Mouse (Mus musculus): ENCODE data around the gene Gad1. TPM values are rescaled to one million over a fixed set of nuclear protein-coding genes. Genes with fewer than 3 reads are reported as not detected.

Gene Gad1
- polyA plus RNA-seq, 1 experiment: 0.12 TPM

DNA sequence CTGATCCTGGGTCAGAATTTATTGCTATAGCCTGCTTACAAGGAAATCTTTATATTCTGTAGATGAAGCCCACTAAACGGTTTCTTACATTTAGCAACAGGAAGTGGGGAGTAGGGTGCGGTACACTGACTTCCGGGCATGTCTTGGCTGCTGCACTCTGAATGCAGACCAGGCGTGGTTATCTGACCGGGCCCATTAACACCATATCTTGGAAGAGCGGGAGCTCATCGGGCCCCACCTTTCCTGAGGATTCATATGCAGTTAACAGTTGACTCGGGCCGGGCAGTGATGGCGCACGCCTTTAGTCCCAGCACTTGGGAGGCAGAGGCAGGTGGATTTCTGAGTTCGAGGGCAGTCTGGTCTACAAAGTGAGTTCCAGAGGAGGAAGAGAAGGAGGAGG, 75.5 kb downstream of the Gad1 start:
- DNase-seq (ENCODE audit: low spot score): no peak

DNA sequence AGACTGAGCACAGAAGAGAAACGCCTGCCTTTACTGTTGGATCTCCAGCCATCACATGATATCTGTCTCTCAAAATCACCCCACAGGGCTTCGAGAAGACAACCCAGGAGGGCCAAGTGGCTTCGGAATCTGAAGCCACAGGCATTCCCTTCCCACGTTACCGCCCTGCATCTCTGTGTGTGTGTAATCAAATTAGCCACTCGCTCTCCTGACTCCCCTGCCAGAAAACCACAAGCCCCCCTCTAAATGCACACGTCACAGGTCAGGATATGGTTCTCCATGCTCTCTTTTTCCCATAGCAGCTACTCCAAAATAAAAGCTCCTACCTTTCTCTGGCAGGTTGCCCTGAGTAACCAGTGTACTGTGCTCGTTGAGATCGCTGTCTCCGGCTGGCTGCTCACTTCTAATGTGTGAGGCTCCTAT, 76.5 kb downstream of the Gad1 start:
- no peak for DNase-seq (ENCODE audit: low spot score)

DNA sequence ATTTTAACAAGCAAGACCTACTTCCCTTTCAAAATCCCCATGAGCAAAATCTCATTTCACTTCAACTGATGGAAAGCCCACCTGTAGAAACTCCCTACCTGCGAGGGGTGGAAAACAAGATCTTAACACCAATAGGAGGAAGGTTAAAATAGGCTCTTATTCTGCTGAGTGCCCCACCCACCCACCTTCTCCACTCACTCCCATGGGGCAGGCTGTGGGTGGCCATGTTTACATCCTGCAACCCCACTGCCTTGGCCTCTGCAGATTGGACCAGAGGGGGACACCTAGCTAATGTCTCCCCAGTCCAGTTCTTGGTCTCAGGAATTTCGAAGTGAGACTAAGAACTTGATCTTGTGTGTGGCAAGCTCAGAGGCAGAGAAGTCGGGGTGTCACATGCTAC, 77.0 kb downstream of the Gad1 start:
- DNase-seq (ENCODE audit: low spot score): no peak

DNA sequence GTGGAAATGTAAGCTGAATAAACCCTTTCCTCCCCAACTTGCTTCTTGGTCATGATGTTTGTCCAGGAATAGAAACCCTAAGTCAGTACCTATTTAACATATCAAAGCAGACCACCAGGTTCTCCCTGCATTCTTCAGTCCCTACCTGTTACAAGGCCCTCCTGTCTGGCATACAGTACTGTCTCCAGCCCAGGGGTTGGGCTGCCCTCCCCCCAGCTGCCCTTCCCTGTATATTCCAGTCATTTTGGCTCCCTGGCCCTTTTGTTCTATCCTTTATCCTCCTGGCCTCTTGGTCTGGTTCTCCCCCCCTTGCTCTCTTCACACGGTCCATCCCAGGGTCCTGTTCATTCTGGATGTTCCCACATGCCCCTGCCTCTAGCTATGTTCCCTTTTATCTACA, 78.4 kb downstream of the Gad1 start:
- no peak for DNase-seq (ENCODE audit: low spot score)

DNA sequence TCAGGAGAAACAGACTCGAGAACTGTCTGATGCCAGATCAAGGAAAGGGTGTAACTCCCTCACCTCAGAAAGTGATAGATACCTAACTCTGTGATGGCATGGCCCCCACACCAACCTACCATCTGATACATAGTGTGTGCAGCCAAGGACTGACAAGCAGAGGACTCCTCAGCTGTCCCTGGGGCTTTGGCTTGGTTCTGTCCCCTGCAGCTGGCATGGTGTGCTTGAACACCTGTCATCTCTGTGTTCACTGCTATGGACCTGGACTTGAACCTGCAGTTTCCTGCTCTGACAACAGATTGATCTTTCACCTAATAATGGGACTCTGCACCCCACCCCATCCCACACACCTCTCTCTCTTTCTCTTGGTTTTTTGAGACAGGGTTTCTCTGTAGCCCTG, 79.5 kb downstream of the Gad1 start:
- no peak for DNase-seq (ENCODE audit: low spot score)

DNA sequence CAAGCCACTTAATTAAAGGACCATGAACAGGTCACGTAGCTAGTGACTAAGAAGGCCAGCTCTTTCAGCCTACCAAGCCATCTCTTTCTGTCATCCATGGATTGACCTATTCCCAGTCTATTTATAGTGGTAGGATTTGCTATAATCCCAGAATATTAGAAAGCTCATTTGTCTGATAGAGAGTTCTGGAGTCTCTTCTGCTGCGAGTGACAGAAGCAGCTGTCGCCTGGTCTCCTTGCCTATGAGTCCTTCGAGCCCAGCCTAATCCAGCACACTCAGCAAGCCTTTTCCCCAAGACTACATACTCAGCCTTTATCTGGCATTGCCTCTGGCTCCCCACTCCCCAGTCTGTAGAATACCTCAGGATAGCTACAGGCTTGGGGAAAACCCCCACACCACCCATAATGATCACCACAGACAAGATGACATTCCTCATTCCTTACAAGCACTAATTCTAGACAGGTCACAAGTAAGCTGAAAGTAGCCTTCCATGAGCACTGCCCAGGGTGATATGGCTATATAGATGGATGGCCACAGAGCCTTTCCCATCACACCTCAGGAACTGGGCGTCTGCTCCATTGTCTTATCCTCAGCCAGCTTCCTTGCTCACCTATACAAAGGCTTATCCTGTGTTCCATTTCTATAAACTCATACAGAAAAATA, 81.3 kb downstream of the Gad1 start:
- DNase-seq (ENCODE audit: low spot score): no peak

DNA sequence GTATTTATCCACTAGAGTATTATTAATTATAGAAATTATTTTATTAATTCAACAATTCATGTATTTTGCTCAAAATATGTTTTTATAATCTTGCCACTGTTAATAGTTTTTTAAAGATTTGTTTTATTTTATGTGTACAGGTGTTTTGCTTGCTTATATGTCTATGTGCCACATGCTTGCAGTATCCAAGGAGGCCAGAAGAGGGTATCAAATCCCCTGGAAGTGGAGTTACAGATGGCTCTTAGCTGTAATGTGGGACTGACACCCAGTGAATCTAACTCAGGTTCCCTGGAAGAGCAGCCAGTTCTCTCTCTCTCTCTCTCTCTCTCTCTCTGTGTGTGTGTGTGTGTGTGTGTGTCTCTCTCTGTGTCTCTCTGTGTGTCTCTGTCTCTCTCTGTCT, 88.1 kb downstream of the Gad1 start:
- no peak for DNase-seq (ENCODE audit: low spot score)

DNA sequence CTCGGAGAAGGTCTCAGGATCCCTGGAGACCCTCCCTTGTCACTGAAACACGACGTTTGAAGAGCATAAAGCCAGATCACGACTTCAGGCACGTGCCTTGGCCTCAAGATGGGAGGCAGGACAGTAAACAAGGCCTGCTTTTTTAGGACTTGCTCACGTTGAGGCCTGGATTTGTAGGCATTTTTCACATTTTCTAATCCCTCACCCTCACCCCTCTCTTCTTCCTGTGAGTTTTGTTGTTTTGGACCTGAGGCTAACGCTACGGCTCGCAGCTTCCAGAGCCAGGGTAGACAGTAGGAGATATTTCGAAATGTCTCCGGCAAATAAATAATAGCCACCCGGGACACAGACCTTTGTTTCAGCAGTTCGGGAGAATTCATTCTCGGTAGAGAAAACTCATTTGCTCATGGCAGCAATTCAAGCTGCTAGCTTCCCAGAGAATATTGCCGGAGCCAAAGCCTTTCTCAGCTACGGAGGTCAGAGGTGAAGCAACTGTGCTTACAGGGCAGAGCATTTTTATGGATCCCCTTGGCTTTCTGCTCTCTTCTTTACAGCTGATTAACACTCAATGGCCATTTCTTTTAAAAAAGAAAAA, 90.2 kb downstream of the Gad1 start:
- DNase-seq (ENCODE audit: low spot score): no peak

DNA sequence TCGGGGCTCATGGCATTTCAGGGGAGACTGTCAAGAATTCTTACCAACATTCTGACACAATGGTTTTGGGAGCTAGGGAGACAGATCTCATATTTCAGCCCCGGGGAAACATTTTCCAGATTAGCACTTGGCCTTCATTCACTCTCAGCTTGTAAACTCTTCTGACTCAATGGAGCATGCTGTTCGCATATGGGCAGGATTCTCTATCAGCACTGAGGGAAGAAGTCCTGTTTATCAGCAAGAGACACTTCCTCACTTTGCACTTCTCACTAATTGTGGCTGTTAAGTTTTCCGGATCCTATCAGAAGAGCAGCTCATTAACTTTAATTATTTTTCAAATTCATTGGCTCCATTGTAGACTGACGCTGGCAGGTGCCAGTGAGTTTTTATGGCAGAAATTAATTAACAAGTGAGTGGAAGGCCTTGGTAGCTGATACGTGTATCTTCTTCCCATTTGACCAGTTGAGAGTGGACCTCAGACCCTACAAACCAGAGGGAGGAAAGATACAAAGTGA, 92.5 kb downstream of the Gad1 start:
- DNase-seq (ENCODE audit: low spot score): no peak

DNA sequence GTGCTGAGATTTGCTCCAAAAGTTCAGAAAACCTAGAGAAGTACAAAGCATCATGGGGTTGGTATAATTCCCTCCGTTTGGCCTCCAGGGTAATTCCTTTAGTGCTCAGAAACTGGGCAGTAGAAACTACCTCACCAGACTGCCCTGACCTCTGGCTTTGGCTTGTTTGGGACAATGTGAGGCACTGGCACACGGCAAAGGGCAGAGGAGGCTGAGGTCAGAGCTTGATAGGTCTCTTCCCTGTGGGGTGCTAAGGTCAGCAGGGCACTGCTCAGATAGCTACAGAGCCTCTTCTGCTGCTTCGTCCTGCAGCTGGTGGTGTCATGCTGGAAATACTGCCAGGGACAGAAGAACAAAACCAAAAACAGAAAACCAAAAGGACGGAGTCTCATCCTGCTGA, 94.8 kb downstream of the Gad1 start:
- no peak for DNase-seq (ENCODE audit: low spot score)

DNA sequence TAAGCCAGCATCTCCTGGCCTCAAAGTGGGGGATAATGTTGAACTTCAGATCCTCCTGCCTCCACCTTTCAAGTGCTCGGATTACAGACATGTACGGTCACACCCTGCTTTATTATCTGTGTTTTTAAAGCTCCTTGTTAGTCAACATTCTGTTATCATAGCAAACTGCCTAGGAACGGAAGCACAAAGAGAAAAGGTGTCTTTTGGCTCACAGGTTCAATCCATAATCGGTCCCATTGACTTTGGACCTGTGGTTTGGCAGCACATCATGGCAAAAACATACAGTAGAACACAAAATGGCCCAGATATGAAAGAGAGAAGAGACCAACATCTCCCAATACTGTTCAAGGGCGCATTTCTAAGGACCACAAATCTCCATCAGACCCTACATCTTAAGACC, 95.4 kb downstream of the Gad1 start:
- DNase-seq (ENCODE audit: low spot score): no peak

DNA sequence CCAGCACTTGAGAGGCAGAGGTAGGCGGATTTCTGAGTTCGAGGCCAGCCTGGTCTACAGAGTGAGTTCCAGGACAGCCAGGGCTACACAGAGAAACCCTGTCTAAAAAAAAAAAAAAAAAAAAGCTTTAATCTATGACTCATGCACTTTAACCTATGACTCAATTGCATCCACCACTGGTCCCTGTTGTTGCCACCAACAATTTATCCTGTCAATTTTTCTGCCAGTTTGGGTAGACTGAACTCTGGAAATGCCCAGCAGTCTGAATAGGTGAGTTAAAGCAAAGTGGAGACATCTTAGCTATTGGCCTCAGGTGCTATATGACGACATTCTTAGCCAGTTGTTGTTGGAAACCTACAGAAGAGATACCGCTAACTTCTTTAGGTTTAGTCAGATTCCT, 96.6 kb downstream of the Gad1 start:
- no peak for DNase-seq (ENCODE audit: low spot score)

Other genes with a start within 250 kb of the Gad1 start
- 0.15 and 0.31 TPM in 2 replicates for gene Sp5, start 78.1 kb upstream of the Gad1 start, polyA plus RNA-seq (2012; rRNA removed)
- gene Erich2, start 44.3 kb upstream of the Gad1 start, polyA plus RNA-seq (2012; rRNA removed): 0.78 and 1.3 TPM in 2 replicates
- 87.2 and 87.6 TPM in 2 replicates for gene Gorasp2, start 108.5 kb downstream of the Gad1 start, polyA plus RNA-seq (2012; rRNA removed)
- 0.28 and 0.61 TPM in 2 replicates for gene Gm26558, start 109.0 kb downstream of the Gad1 start, polyA plus RNA-seq (2012; rRNA removed)